Mouse (Mus musculus): Measurements from ENCODE around the gene Pik3ca. TPM values are rescaled to one million over a fixed set of nuclear protein-coding genes. Genes with fewer than 3 reads are reported as not detected.

Pik3ca gene
- polyA plus RNA-seq, 1 experiment from 2014 or later, result 14.2 TPM

- H3K4me3 ChIP-seq, result no peak overlapping the region
- H3K9me3 ChIP-seq (replicated peaks), result no peaks in the 10 kb centered on the region
- 74% methylated on average over 14 of the region's 14 CpGs for WGBS
- no peak for ATAC-seq (ENCODE audit: low FRiP score)
- no peak overlapping the region for H3K4me2 ChIP-seq (replicated peaks)
- no peak overlapping the region for H3K9ac ChIP-seq
- H3K36me3 ChIP-seq, result no peaks in the 10 kb centered on the region
- peaks cover 8% of the 10 kb centered on the region; the same call in 1 of the 2 replicates for H3K4me1 ChIP-seq
- no peak overlapping the region for H3K27ac ChIP-seq
- no peaks in the 10 kb centered on the region for H3K27me3 ChIP-seq
Observed at GRCm38 (mm10) chr3:32472191-32472900, 74.9 kb downstream of the Pik3ca start.

GRCm38 (mm10) chr3:32473184-32473583, 75.7 kb downstream of the Pik3ca start:
- no peak for ATAC-seq (ENCODE audit: low FRiP score)
- 82% methylated on average over 10 of the region's 10 CpGs for WGBS
- H3K27me3 ChIP-seq, result no peaks in the 10 kb centered on the region
- no peaks in the 10 kb centered on the region for H3K36me3 ChIP-seq
- peaks cover 8% of the 10 kb centered on the region; the same call in 1 of the 2 replicates for H3K4me1 ChIP-seq
- no peak overlapping the region for H3K4me3 ChIP-seq
- H3K9ac ChIP-seq, result no peak overlapping the region
- H3K27ac ChIP-seq, result no peak overlapping the region
- no peaks in the 10 kb centered on the region for H3K9me3 ChIP-seq (replicated peaks)
- no peak overlapping the region for H3K4me2 ChIP-seq (replicated peaks)

GRCm38 (mm10) chr3:32479961-32480360, 82.5 kb downstream of the Pik3ca start:
- ATAC-seq (ENCODE audit: low FRiP score), result no peak
- WGBS, result 90% methylated on average over 7 of the region's 7 CpGs
- no peak overlapping the region for H3K4me2 ChIP-seq (replicated peaks)
- H3K27ac ChIP-seq, result no peak overlapping the region
- no peaks in the 10 kb centered on the region for H3K9me3 ChIP-seq (replicated peaks)
- no peak overlapping the region for H3K9ac ChIP-seq
- no peaks in the 10 kb centered on the region for H3K36me3 ChIP-seq
- H3K4me1 ChIP-seq, result no peaks in the 10 kb centered on the region
- H3K27me3 ChIP-seq, result no peaks in the 10 kb centered on the region
- H3K4me3 ChIP-seq, result no peak overlapping the region

DNA sequence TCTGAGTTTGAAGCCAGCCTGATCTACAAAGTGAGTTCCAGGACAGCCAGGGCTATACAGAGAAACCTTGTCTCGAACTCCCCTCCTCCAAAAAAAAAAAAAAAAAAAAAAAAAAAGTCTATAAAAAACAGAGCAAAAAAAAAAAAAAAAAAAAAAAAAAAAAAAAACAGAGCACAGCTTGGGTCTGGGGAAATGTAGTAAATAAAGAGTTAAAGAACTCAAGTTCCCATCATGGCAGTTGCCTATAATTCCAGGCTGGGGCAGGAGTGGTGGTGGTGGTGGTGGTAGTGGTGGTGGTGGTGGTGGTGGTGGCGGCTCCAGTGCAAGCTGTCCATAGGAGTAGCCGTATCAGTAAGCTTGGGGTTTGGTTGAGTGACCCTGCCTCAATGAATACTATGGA, 85.6 kb downstream of the Pik3ca start:
- Histone ChIP-seq H3K4me3 (no peak overlapping the region), H3K9ac (no peak overlapping the region), H3K9me3 (replicated peaks) (no peaks in the 10 kb centered on the region), H3K36me3 (no peaks in the 10 kb centered on the region), H3K4me1 (no peaks in the 10 kb centered on the region), H3K4me2 (replicated peaks) (no peak overlapping the region), H3K27ac (no peak overlapping the region), H3K27me3 (no peaks in the 10 kb centered on the region)
- WGBS, result 97% methylated on average over 3 of the region's 3 CpGs
- no peak for ATAC-seq (ENCODE audit: low FRiP score)

DNA sequence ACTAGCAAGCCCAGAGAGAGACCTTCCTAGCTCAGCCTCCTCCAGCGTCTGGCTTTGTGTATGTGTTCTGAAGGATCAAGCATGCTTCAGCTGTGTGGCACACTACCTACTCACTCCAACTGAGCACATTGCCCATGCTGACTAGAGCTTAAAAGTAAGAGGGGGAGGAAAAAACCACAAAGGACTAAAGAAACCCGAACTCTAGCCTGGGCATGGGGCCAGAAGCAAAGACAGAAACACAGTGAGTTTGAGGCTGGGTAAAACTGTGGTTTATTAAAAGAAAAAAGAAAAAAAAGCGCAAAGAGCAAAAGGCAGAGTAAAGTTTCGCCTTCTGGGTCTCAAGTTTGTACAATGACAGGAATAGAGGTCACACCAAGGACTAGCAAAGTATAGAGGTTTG, 89.1 kb downstream of the Pik3ca start:
- no peak overlapping the region for H3K27ac ChIP-seq
- H3K4me3 ChIP-seq, result no peak overlapping the region
- no peaks in the 10 kb centered on the region for H3K4me1 ChIP-seq
- no peak for ATAC-seq (ENCODE audit: low FRiP score)
- H3K36me3 ChIP-seq, result no peaks in the 10 kb centered on the region
- H3K27me3 ChIP-seq, result no peaks in the 10 kb centered on the region
- no peak overlapping the region for H3K4me2 ChIP-seq (replicated peaks)
- WGBS, result 83% methylated on average over 4 of the region's 4 CpGs
- no peak overlapping the region for H3K9ac ChIP-seq
- H3K9me3 ChIP-seq (replicated peaks), result no peaks in the 10 kb centered on the region

- Histone ChIP-seq H3K9ac (no peak overlapping the region), H3K27ac (no peak overlapping the region), H3K36me3 (no peaks in the 10 kb centered on the region), H3K4me3 (no peak overlapping the region), H3K27me3 (no peaks in the 10 kb centered on the region), H3K4me2 (replicated peaks) (no peak overlapping the region), H3K4me1 (no peaks in the 10 kb centered on the region), H3K9me3 (replicated peaks) (no peaks in the 10 kb centered on the region)
- no peak for ATAC-seq (ENCODE audit: low FRiP score)
- 81% methylated on average over 6 of the region's 6 CpGs for WGBS
Observed at GRCm38 (mm10) chr3:32488172-32488571, 90.7 kb downstream of the Pik3ca start.

DNA sequence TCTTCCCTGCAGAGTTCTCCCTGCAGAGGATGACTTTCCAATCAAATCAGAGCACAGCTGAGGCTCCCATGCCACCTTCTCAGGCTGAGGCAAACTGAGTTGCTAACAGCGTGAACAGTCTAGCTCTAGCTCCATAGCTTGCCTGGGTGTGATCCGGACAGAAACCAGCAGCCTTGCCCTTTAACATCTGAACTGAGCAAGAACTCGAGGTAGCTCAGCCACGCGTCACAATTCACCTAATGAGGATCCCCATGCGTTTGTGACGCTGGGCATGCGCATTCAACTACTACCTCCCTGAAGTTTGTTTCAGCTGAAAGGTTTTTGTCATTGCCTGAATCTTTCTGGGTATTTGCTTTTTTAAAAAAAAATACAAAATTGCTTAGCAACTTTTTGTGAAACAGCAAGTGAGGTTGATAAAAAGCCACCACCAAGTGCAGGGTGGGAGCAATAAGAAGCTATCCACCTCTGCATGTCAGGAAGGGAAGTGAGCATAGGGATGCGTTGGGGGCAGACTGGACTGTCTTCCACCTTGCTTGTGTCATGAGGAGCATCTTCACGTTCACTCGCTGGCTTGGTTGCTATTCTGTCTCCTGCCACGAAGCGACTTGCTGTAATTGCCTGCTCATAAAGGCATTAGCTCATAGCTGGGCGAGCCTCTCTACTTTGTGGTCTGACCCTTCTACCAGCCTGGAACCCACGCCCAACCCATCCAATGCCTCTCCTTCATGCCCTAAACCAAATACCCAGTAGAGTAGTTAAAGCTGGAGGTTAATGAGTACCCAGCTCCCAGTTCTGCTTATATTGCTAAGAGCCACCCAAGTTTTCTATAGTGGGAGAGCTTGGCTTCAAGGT, 92.8 kb downstream of the Pik3ca start:
- no peak overlapping the region for H3K27ac ChIP-seq
- H3K9ac ChIP-seq, result no peak overlapping the region
- no peaks in the 10 kb centered on the region; the same call in 1 of the 2 replicates for H3K4me1 ChIP-seq
- no peak for ATAC-seq (ENCODE audit: low FRiP score)
- H3K36me3 ChIP-seq, result no peaks in the 10 kb centered on the region
- H3K27me3 ChIP-seq, result no peaks in the 10 kb centered on the region
- H3K4me3 ChIP-seq, result no peak overlapping the region
- no peak overlapping the region for H3K4me2 ChIP-seq (replicated peaks)
- no peaks in the 10 kb centered on the region for H3K9me3 ChIP-seq (replicated peaks)
- 86% methylated on average over 15 of the region's 15 CpGs for WGBS

DNA sequence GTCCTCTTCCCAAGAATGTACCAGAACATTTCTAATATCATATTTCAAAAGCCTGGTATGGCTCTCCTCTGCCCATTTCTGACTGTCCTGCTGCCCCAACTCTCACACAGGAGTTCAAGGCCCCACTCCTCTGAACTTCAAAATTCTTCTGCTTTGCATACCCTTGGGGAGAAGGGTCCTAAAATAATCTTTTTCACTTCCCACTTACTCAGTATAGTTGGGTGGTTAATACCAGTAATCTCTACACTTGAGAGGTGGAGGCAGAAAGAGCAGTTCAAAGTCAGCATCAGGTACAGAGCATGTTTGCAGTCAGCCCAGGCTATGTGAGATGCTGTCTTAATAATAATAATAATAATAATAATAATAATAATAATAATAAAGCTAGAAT, 93.5 kb downstream of the Pik3ca start:
- H3K9ac ChIP-seq, result no peak overlapping the region
- no peak for ATAC-seq (ENCODE audit: low FRiP score)
- no peak overlapping the region for H3K4me3 ChIP-seq
- no peak overlapping the region for H3K27ac ChIP-seq
- peaks cover 3% of the 10 kb centered on the region for H3K4me1 ChIP-seq
- no peak overlapping the region for H3K4me2 ChIP-seq (replicated peaks)
- H3K27me3 ChIP-seq, result no peaks in the 10 kb centered on the region
- H3K9me3 ChIP-seq (replicated peaks), result no peaks in the 10 kb centered on the region
- no peaks in the 10 kb centered on the region for H3K36me3 ChIP-seq

DNA sequence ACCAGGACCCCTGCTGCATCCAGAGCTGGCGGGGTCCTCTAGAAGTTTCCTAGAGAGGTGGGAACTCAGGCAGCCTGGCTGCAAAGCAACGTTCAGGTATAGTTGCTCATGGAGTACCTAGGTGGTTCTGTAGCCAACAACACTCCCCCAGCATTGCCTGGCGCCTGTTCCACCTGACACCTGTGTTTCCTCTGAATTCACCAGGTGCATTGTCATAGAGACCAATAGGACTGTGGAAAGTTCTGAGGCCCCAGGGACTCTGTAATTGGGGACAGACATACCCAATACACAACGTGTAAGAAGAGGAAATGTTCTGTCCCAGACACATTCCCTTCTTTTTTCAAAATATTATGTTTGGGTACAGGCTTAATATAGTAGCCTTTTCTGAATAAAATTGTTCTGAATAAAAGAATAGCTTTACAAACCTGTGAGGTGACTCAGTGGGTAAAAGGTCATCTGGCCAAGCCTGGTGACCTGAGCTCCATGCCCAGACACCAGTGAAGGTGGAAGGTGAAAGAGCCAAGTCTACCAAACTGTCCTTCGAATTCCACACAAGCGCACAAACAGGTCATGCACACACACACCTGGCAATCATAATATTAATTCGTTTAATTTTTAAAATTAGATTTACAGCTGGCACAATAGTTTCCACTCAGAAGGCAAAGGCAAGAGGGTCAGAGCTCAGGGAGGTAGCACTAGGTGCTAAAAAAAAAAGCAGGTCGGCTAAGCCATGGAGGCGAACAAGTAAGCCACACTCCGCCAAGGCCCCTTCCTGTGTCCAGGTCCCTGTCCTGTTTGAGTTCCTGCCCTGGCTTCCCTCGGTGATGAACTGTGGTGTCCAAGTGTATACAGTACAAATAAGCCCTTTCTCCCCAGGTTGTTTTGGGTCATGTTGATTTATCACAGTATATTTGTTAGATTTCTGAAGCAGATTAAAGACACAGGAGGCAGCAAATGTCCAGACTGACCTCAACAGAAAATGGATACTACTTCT, 94.9 kb downstream of the Pik3ca start, which contains the start of gene Kcnmb3:
TSS of gene Kcnmb3 (minus strand) at position 135 of the 994 bp plus-strand sequence.
- Histone ChIP-seq H3K36me3 (no peaks in the 10 kb centered on the region), H3K4me1 (peaks cover 11% of the 10 kb centered on the region), H3K27me3 (no peaks in the 10 kb centered on the region), H3K9ac (no peak within 1 kb of the TSS), H3K4me3 (no peak within 1 kb of the TSS), H3K4me2 (replicated peaks) (no peak within 1 kb of the TSS), H3K9me3 (replicated peaks) (no peaks in the 10 kb centered on the region), H3K27ac (no peak within 1 kb of the TSS)
- ATAC-seq (ENCODE audit: low FRiP score), result no peak
- WGBS, result 82% methylated on average over 11 of the region's 11 CpGs

GRCm38 (mm10) chr3:32494387-32495087, 97.1 kb downstream of the Pik3ca start:
- Histone ChIP-seq H3K9me3 (replicated peaks) (no peaks in the 10 kb centered on the region), H3K27ac (no peak overlapping the region), H3K36me3 (no peaks in the 10 kb centered on the region), H3K4me2 (replicated peaks) (no peak overlapping the region), H3K4me3 (no peak overlapping the region), H3K4me1 (peaks cover 11% of the 10 kb centered on the region), H3K27me3 (no peaks in the 10 kb centered on the region), H3K9ac (no peak overlapping the region)
- WGBS, result 89% methylated on average over 8 of the region's 8 CpGs
- ATAC-seq (ENCODE audit: low FRiP score), result no peak

DNA sequence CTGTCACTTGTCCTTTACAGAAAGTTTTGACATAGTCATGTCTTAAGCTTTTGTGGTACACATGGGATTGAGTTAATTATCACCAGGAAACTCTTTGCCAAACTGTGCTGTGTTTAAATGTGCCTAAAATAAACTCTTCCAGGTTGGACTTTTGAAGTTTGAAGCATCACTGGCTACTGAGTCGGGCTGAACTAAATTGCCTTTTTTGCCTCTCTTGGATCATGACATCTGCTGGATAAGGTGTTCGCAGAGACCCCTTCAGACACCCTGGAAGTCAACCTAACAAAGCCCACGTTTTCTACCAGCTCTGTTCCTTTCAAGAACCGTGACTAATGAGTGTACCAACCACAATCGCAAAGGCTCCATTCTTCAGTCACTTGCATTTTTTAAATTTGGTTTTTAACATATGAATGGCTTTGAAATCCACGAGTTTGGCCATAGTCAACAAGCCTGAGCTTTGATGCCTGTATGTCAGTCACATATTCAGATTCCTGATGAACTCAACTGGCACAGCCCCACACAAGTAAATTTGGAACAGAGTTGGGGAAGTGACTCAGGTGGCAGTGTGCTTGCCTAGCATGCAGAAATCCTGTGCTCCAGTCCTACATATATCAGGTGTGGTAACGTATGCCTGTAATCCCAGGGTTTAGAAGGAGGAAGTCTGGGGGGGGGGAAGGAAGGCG, 97.8 kb downstream of the Pik3ca start:
- Histone ChIP-seq H3K27me3 (no peaks in the 10 kb centered on the region), H3K9ac (no peak overlapping the region), H3K4me2 (replicated peaks) (no peak overlapping the region), H3K36me3 (no peaks in the 10 kb centered on the region), H3K9me3 (replicated peaks) (no peaks in the 10 kb centered on the region), H3K27ac (no peak overlapping the region), H3K4me1 (peaks cover 11% of the 10 kb centered on the region), H3K4me3 (no peak overlapping the region)
- ATAC-seq (ENCODE audit: low FRiP score), result no peak
- 36% methylated on average over 8 of the region's 8 CpGs for WGBS
